Mouse (Mus musculus) limb, embryonic 10.5 days (tissue): ENCODE results near the gene Rtkn. TPM values are rescaled to one million over a fixed set of nuclear protein-coding genes. Genes with fewer than 3 reads are reported as not detected.

Source experiments
- DNase-seq: peaks from one replicate; pipeline ENCODE4 v3.0.0-alpha.2; 2017; ENCODE audit warnings: low spot score
- H3K27ac ChIP-seq: fragments of 300-500 bp; sonication (generic); 2 replicates; pipeline ENCODE4 v1.5.1; 2016; ENCODE audit warnings: mild to moderate bottlenecking
- H3K27me3 ChIP-seq: fragments of 300-500 bp; sonication (generic); 2 replicates; pipeline ENCODE4 v1.6.1; 2016; ENCODE audit warnings: low read depth, mild to moderate bottlenecking; ENCODE audit not compliant: poor library complexity, severe bottlenecking
- H3K36me3 ChIP-seq: fragments of 300-500 bp; sonication (generic); 2 replicates; pipeline ENCODE4 v1.6.1; 2016; ENCODE audit warnings: mild to moderate bottlenecking, moderate library complexity
- H3K4me1 ChIP-seq: fragments of 300-500 bp; sonication (generic); 2 replicates; pipeline ENCODE4 v1.6.1; 2016
- H3K4me3 ChIP-seq: fragments of 300-500 bp; sonication (generic); 2 replicates; pipeline ENCODE4 v1.5.1; 2016; ENCODE audit warnings: mild to moderate bottlenecking, moderate library complexity
- H3K9me3 ChIP-seq: fragments of 300-500 bp; sonication (generic); replicated peaks from 2 replicates; pipeline ENCODE4 v1.6.1; 2016; ENCODE audit warnings: mild to moderate bottlenecking
- WGBS: fragments of 180-500 bp; shearing (Covaris S2); methylation state at CpG from one replicate; pipeline ENCODE4 v1.1.7; 2016; 5-methylcytosine and 5-hydroxymethylcytosine counted together
- polyA plus RNA-seq: library from polyadenylated mRNA; unstranded; fragments of >200 nt; fragmentation: Nextera tagmentation; extraction: Ambion mirVana; gene quantifications from 2 replicates; pipeline ENCODE4 v1.2.1, GENCODE M21; 2016

Rtkn gene
- polyA plus RNA-seq, 1 experiment from 2014 or later, result 51.8 TPM

GRCm38 (mm10) chr6:83119734-83120051 lies 15.6 kb upstream of the Rtkn start:
- 88% methylated on average over 7 of the region's 7 CpGs for WGBS
- DNase-seq, result peak; percentile 39
- H3K4me3 ChIP-seq, result peak overlapping the region; percentile 71
- no peaks in the 10 kb centered on the region for H3K27me3 ChIP-seq
- H3K36me3 ChIP-seq, result peaks cover 41% of the 10 kb centered on the region
- H3K4me1 ChIP-seq, result peaks cover 63% of the 10 kb centered on the region
- no peaks in the 10 kb centered on the region for H3K9me3 ChIP-seq
- peak overlapping the region; percentile 99 for H3K27ac ChIP-seq

DNA sequence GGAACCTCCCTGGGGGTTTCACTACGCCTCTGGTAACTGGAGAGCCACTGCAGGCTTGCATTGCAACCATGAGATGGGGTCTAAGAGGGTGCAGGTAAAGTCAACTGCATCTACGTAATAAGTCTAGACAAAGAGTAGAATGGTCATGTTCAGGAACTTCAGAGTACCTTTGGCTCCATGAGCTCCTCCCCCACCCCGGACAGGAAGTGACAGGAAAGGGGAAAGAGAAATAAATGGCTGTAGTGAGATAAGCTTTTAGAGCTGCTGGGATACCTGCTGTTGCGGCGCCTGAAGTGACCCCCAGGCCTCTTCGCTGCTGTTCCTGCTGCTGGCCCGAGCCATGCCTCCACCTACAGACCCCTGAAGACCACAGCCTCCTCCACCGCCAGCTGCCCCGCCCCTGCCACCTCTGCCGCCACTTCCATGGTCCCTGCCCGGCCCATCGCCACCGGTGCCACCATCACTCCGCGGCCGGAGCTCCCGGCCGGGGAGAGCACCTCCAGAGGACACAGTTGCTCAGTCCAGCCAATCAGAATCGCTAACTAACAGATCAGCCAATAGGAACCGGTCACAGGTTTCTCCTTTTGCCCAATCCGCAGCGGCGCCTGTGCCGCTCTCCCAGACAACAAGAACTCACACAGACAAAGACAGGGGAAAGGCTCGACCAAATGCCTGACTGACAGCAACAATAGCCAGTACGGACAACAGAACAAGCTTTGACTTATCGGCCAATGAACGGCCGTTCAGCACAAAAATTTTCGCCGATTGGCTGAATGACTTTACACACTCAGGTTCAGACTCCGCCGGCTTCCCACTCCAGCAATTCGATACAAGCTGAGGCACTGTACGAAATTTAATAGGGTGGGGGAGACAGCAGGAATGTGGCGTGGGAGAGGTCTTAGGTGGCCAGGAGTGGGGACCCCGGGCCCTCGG lies 14.1 kb upstream of the Rtkn start, which contains the start of gene Wbp1:
Gene Wbp1, minus strand, starts transcription at position 630 of the 933 bp plus-strand sequence.
- DNase-seq, result peak; percentile 89
- Histone ChIP-seq H3K9me3 (no peaks in the 10 kb centered on the region), H3K27ac (peak within 1 kb of the TSS; percentile 99), H3K36me3 (peaks cover 41% of the 10 kb centered on the region), H3K4me3 (peak within 1 kb of the TSS; percentile 71), H3K27me3 (no peaks in the 10 kb centered on the region), H3K4me1 (peaks cover 60% of the 10 kb centered on the region)
- WGBS, result 1% methylated on average over 38 of the region's 38 CpGs

GRCm38 (mm10) chr6:83121863-83122710 lies 13.2 kb upstream of the Rtkn start:
- no peak for DNase-seq
- Histone ChIP-seq H3K27ac (peak overlapping the region; percentile 99), H3K9me3 (no peaks in the 10 kb centered on the region), H3K4me1 (peaks cover 51% of the 10 kb centered on the region), H3K4me3 (peak overlapping the region; percentile 71), H3K36me3 (peaks cover 35% of the 10 kb centered on the region), H3K27me3 (no peaks in the 10 kb centered on the region)
- WGBS, result 2% methylated on average over 52 of the region's 52 CpGs

GRCm38 (mm10) chr6:83122961-83123360 lies 12.3 kb upstream of the Rtkn start:
- Histone ChIP-seq H3K9me3 (no peaks in the 10 kb centered on the region), H3K36me3 (peaks cover 26% of the 10 kb centered on the region), H3K4me1 (peaks cover 50% of the 10 kb centered on the region), H3K27ac (peak overlapping the region; percentile 99), H3K27me3 (no peaks in the 10 kb centered on the region), H3K4me3 (peak overlapping the region; percentile 71)
- 86% methylated on average over 5 of the region's 5 CpGs for WGBS
- no peak for DNase-seq

DNA sequence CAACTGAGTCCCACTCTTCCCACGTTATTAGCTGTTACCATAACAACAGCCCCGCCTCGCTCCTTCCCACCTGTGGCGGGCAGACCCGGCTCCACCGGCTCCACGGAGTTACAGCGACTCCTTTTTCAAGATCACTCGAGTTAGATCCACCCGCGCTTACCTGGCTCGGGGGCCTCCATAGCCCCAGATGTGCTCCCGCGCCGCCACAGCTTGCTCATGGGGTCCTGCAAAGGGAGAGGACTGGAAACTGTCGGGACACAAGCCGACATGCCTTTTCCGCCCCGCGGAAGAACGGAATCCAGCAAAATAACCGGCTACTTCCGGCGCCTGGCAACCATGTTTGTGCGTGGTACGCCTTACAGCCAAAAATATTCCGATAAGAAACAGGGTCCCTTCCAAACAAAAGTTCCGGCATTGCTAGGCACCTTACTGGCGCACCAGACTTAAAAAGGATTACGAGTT lies 10.4 kb upstream of the Rtkn start:
- H3K4me1 ChIP-seq, result peaks cover 43% of the 10 kb centered on the region
- H3K4me3 ChIP-seq, result peak overlapping the region; percentile 87
- H3K36me3 ChIP-seq, result peaks cover 7% of the 10 kb centered on the region
- H3K27ac ChIP-seq, result peak overlapping the region; percentile 91
- under 1% methylated on average over 30 of the region's 30 CpGs for WGBS
- H3K9me3 ChIP-seq, result no peaks in the 10 kb centered on the region
- DNase-seq, result peak; percentile 94
- no peaks in the 10 kb centered on the region for H3K27me3 ChIP-seq

GRCm38 (mm10) chr6:83125331-83125730 lies 9.9 kb upstream of the Rtkn start, which contains the start of gene Ino80b:
TSS of gene Ino80b (minus strand) at chr6:83125431.
- 35% methylated on average over 5 of the region's 5 CpGs for WGBS
- Histone ChIP-seq H3K36me3 (peaks cover 4% of the 10 kb centered on the region; the same call in 1 of the 2 replicates), H3K27ac (peak within 1 kb of the TSS; percentile 91), H3K27me3 (no peaks in the 10 kb centered on the region), H3K9me3 (no peaks in the 10 kb centered on the region), H3K4me1 (peaks cover 38% of the 10 kb centered on the region), H3K4me3 (peak within 1 kb of the TSS; percentile 87)
- no peak for DNase-seq

- Histone ChIP-seq H3K4me3 (no peak overlapping the region), H3K4me1 (peaks cover 29% of the 10 kb centered on the region), H3K36me3 (peaks cover 4% of the 10 kb centered on the region; the same call in 1 of the 2 replicates), H3K27me3 (no peaks in the 10 kb centered on the region), H3K27ac (no peak overlapping the region), H3K9me3 (no peaks in the 10 kb centered on the region)
- 93% methylated on average over 5 of the region's 5 CpGs for WGBS
- no peak for DNase-seq
These were observed 7.8 kb upstream of the Rtkn start for GRCm38 (mm10) chr6:83127419-83127818.

- 85% methylated on average over 6 of the region's 6 CpGs for WGBS
- Histone ChIP-seq H3K9me3 (no peaks in the 10 kb centered on the region), H3K36me3 (no peaks in the 10 kb centered on the region; the same call in 1 of the 2 replicates), H3K4me3 (no peak overlapping the region), H3K27ac (no peak overlapping the region), H3K27me3 (no peaks in the 10 kb centered on the region), H3K4me1 (peaks cover 31% of the 10 kb centered on the region)
- no peak for DNase-seq
These were observed 3.7 kb upstream of the Rtkn start for GRCm38 (mm10) chr6:83131469-83132034.

GRCm38 (mm10) chr6:83132176-83132919 lies 2.9 kb upstream of the Rtkn start:
- no peak overlapping the region for H3K27ac ChIP-seq
- 90% methylated on average over 9 of the region's 9 CpGs for WGBS

GRCm38 (mm10) chr6:83134226-83134625 lies 1.0 kb upstream of the Rtkn start:
- no peak overlapping the region for H3K4me3 ChIP-seq
- H3K27ac ChIP-seq, result no peak overlapping the region
- peaks cover 53% of the 10 kb centered on the region for H3K4me1 ChIP-seq
- WGBS, result 73% methylated on average over 3 of the region's 3 CpGs
- no peaks in the 10 kb centered on the region for H3K27me3 ChIP-seq
- no peaks in the 10 kb centered on the region for H3K9me3 ChIP-seq
- H3K36me3 ChIP-seq, result peaks cover 2% of the 10 kb centered on the region; the same call in 1 of the 2 replicates
- no peak for DNase-seq

More at GRCm38 (mm10) chr6:83132176-83132919, 2.9 kb upstream of the Rtkn start:
- Histone ChIP-seq H3K27me3 (no peaks in the 10 kb centered on the region), H3K4me3 (no peak overlapping the region), H3K9me3 (no peaks in the 10 kb centered on the region), H3K36me3 (no peaks in the 10 kb centered on the region; the same call in 1 of the 2 replicates), H3K4me1 (peaks cover 35% of the 10 kb centered on the region)
- no peak for DNase-seq

DNA sequence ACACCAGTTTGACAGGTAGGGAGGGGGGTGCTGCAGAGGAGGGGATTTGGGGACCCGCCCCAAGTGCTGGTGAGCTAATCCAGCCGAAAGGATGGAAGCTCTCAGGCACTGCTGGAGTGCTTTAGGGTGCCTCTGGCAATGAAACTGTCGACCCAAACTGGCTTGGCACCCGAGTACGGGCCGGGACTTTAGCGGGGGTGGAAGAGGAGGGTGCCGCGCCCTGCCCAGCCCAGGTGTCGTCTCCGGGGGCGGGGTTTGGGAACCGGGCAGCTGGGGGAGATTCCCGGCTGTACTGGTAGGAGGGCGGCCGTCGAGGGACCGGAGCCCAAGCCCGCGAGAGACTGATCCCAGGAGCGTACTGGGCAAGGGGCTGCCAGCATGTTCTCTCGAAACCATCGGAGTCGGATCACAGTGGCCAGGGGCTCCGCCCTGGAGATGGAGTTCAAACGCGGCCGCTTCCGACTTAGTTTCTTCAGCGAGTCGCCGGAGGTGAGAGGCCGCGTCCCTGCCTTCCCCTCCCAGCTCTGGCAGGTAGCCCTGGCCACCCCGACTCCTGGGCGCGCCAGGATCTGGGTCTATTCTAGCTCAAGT lies 403 bp downstream of the Rtkn start:
- no peaks in the 10 kb centered on the region for H3K27me3 ChIP-seq
- peaks cover 66% of the 10 kb centered on the region for H3K4me1 ChIP-seq
- WGBS, result 3% methylated on average over 37 of the region's 37 CpGs
- H3K27ac ChIP-seq, result peak overlapping the region; percentile 99
- peak overlapping the region; percentile 69 for H3K4me3 ChIP-seq
- peaks cover 12% of the 10 kb centered on the region for H3K36me3 ChIP-seq
- H3K9me3 ChIP-seq, result no peaks in the 10 kb centered on the region
- peak; percentile 64 for DNase-seq
